Mouse (Mus musculus): ENCODE data around the gene Dedd2.
"Not testable (repeated sequence)": the region's sequence is repeated elsewhere in the genome, so short reads cannot be mapped to it uniquely, and the experiment has no call there.

Gene Dedd2

GRCm38 (mm10) chr7:25220457-25221101, at the start of gene Dedd2:
Dedd2 (minus strand) TSS chr7:25220615.
- DNase-seq (ENCODE audit: low read depth, low spot score): peak; percentile 60

- DNase-seq (ENCODE audit: low read depth, low spot score): no peak
These were observed 49.3 kb upstream of the Dedd2 start for GRCm38 (mm10) chr7:25269545-25270271.

- DNase-seq (ENCODE audit: low read depth, low spot score): no peak
These were observed 48.6 kb upstream of the Dedd2 start for GRCm38 (mm10) chr7:25269029-25269428.

- DNase-seq (ENCODE audit: low read depth, low spot score): no peak
These were observed 48.2 kb upstream of the Dedd2 start for GRCm38 (mm10) chr7:25268588-25268987.

DNA sequence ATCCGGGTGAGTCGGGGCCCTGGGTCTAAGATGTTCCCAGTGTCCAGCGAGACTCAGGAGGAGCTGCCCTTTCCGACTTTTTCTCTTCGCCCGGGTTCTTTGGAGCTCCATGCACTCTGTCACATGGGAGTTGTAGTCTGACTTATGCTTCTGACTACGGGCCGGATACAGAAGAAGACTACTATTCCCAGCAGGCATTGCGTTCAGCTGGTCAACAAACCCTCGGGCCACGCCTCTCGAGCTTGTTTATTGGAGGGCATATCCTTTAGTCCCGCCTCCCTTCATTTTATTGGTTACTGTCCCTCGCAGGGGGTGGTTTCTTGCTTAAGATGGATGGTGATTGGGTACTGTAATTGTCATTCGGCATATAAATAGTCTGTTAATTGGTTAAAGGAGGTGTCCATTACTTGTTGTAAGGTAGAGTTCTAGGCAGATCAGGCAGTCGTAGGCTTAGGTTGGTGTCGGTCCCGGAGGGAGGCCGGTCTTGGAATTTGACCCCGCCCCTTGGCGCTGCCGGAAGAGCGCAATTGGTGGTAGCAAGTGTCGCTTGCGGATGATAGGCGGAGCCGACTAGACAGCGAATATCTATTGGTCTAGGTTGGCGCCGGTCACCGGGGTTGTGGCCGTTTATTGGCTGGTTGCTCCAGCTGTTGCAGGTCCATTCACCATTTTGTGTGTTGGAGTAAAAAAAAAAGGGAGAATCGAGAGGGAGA, 47.5 kb upstream of the Dedd2 start:
- peak; percentile 100 for DNase-seq (ENCODE audit: low read depth, low spot score)

- DNase-seq (ENCODE audit: low read depth, low spot score): peak; percentile 98
These were observed 46.9 kb upstream of the Dedd2 start, which contains the start of gene Cic for GRCm38 (mm10) chr7:25267301-25267750. Cic (plus strand) TSS chr7:25267704.

- no peak for DNase-seq (ENCODE audit: low read depth, low spot score)
These were observed 46.0 kb upstream of the Dedd2 start for GRCm38 (mm10) chr7:25266180-25266962.

DNA sequence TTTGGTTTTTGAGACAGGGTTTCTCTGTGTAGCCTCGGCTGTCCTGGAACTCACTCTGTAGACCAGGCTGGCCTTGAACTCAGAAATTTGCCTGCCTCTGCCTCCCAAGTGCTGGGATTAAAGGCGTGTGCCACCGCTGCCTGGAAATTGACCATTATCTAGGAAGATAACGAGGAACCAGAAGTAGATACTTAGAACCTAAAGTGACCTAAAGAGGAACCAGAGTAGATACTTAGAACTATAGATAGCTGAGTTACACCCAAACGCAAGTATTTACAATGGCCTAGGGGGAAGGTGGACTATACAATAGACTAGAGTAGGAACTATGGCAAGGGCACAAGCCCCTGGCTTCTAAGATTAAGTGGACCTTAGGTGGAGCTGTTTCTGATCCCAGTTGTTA, 45.3 kb upstream of the Dedd2 start:
- DNase-seq (ENCODE audit: low read depth, low spot score): not testable (repeated sequence)

DNA sequence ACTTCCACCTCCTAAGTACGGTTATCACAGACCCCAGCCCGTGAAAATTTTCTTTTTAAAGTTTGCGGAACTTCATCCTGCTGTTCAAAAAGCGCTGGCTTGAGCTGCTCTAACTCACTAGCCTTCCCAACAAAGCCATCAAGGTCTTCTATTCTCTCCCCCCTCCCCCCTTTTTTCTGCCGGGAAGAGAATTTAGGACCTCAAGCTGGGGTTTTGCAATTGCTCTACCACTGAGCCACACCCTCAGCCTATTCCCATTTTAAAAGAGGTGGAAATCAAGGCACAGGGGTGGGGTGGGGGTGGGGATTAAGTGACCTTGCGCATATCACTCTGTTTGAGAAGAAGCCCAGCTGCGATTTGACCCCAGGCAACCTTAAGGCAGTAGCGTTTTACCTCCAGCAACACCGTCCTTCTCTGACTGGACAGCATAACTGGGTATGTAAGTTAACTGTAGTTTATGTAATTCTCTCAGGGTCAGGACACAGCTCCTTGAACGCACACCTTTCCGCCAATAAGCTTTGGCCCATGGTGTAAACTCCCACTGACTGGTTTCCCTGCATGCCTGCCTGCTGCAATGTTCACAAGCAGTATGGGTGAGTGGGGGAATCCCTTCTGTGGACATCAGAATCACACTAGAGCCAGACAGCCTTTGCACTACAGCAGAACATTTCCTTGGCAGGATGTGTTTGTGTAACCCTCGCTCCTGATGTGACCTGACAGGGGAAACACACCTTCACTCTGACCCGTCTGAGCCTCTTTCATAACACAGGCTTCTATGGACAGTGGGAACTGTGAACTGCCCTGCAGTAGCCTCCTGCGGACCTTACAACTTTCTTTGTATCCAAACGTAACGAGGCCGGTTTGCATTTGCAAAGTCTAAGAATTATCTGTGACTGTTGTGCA, 43.8 kb upstream of the Dedd2 start:
- DNase-seq (ENCODE audit: low read depth, low spot score): no peak

DNA sequence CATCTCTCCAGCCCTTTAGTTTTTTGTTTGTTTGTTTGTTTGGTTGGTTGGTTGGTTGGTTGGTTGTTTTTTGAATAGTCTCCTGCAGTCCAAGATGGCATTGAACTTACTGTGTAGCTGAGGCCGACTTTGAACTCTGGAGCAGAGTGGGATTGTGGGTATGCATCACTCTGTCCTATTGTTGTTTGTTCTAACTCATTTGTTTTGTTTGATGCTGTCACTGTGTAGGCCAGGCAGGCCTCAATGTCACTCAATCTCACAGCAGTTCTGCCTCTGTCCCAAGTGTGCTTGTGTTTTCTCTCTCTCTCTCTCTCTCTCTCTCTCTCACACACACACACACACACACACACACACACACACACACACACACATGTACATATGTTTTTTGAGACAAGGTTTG, 41.5 kb upstream of the Dedd2 start:
- DNase-seq (ENCODE audit: low read depth, low spot score): no peak

DNA sequence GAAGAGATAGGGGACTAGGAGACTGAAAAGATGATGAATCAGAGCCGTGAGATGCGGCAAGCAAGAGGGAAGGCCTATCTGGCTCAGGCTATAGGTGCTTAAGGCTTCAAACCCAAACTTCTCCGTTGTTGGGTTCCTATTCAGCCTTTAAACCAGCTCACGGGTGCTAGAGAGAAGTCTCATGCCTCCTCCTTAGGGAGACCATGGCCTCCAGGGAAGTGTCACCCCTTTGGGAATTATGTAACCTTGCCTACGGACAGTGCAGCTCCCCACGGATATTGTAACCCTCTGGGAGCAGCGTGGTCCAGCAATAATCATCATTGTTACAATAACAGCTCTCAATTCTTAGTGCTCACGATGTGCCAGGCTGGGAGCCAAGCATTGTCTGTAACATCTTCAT, 31.4 kb upstream of the Dedd2 start:
- no peak for DNase-seq (ENCODE audit: low read depth, low spot score)

DNA sequence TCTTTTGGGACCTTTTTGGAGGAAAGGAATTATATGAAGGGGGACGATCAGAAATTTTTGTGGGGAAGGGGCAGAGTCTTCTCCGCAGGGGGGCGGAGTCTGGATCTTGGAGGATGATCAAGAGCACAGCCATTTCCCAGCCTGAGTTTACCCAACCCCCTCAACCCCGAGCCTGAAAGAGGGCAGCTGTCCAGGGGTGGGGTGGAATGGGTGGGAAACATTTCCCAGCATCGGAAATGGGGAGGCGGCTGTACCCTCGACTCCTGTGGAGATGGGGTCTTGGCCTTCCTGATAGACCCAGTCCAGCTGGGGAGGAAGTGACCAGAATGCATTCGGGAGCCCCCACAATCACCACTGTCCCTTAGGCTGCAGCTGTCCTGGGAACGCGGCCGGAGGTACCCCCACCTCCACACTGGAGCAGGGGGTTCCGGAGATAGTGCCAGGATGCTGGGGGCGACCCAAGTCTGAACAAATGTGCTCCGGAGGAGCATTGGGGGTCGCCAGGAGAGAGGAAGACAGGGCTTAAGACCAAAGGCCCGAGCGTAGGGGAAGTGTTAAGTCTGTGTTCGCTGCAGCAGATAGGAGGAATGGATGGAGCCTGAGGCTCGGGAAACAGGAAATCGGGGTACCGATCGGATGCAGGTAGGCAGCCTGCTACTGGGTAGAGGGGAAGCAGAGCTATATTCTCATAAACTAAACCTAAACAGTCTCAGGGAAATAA, 30.8 kb upstream of the Dedd2 start:
- peak; percentile 57 for DNase-seq (ENCODE audit: low read depth, low spot score)

- peak; percentile 92 for DNase-seq (ENCODE audit: low read depth, low spot score)
These were observed 29.9 kb upstream of the Dedd2 start, which contains the start of gene Erf for GRCm38 (mm10) chr7:25250141-25250972. Erf (minus strand) TSS chr7:25250761.

- DNase-seq (ENCODE audit: low read depth, low spot score): peak; percentile 56
These were observed 29.1 kb upstream of the Dedd2 start for GRCm38 (mm10) chr7:25249314-25250140.

GRCm38 (mm10) chr7:25248846-25249313, 28.5 kb upstream of the Dedd2 start:
- no peak for DNase-seq (ENCODE audit: low read depth, low spot score)

DNA sequence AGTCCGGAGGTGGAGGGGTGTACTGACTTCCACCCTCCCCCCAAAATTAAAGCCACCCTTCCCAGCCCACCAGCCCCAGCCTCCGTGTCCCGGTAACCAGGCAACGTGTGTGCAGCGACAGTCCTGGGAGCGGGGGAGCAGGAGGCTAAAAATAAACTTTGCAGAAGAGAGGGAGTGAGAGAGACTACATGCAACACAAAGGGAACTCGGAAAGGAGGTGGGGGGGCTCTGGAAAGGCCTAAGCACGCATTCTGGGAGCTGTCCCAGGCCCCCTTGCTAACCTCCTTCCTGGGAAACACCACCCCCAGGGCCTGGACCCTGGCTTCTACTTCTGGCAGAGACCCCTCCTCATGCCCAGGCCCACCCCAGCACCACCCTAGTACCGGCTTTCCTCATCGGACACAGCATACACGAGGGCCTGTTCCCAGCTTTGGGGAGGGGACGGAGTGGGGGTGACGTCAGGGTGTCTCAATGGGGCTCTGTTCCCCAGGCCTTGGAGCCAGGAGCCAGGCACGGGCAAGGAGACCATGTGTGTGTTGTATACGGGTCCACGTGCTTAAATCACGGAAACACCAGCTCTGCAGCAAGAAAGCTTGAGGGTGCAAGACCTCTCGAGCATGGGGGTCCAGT, 27.7 kb upstream of the Dedd2 start:
- no peak for DNase-seq (ENCODE audit: low read depth, low spot score)

DNA sequence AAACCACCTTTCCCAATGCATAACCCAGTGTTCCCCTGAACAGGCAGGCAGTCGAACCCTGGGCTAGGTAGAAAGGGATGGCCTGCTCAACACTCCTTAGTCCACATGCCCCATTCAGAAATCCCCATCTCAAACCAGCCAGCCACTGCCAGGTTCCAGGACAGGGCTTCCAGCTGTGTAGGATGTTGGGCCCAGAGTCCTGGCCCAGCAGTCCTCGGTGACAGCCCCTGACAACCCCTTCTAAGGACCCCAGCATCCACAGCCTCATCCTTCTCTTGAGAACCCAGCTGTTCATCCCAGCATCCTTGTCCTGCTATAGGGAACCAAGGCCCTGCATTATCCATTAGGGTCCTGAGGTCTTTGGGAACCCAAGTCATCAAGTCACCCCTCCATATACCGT, 27.1 kb upstream of the Dedd2 start:
- DNase-seq (ENCODE audit: low read depth, low spot score): no peak

- DNase-seq (ENCODE audit: low read depth, low spot score): no peak
These were observed 26.3 kb upstream of the Dedd2 start for GRCm38 (mm10) chr7:25246759-25247137.

Data from skeletal muscle tissue, adult 2 months (tissue).